Mouse (Mus musculus): ENCODE data around the gene Ppp4r1.

DNA sequence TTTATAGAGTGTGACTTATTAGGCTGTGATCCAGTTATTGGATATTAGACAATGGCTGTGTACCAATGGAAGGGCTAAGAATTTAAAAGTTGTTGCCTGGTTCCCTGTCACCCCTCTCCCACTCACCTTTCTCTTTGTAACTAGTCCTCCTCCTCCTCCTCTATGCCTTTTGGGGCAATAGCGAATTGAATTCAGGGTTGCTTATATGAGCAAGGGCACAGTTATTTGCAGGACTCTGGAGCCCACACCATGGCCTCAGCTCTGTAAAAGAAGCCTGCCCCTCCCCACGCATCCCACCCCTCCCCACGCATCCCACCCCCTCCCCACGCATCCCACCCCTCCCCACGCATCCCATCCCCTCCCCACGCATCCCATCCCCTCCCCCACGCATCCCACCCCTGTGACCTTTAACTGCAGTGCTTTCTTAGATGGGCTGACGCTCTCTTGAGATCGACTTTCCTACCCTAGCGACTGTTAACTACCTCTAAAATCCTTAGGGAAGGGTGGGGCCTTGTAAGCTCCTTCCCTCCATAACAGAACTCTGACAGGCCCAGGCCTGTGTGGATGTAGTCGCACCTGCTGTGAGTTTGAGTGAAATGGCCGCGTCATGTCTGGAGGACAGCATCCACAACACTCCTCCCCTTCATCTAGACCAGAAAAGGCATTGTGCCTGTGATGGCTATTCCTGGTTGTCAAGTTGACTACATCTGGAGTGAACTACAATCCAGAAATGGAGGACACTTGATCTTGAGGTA lies 11.9 kb downstream of the Ppp4r1 start:
- TF ChIP-seq EP300 (IDR thresholded peaks at IDR 0.05; ENCODE audit: low read depth): no peak
- TF ChIP-seq CTCF (IDR thresholded peaks at IDR 0.05; ENCODE audit: low read depth): no peak
